Mouse (Mus musculus) hindbrain, embryonic 15.5 days (tissue): ENCODE data around the gene Wdr74. TPM values are rescaled to one million over a fixed set of nuclear protein-coding genes. Genes with fewer than 3 reads are reported as not detected.

Experiments used
- ATAC-seq: fragments of 200-750 bp; cut with Nextera tagmentation; 2 replicates; pipeline ENCODE4 v1.8.0; 2017; ENCODE audit warnings: low read depth, moderate number of reproducible peaks, moderate TSS enrichment; ENCODE audit not compliant: low FRiP score
- H3K27ac ChIP-seq: fragments of 300-500 bp; sonication (generic); replicated peaks from 2 replicates; pipeline ENCODE4 v1.5.1; 2015; ENCODE audit warnings: mild to moderate bottlenecking, inconsistent platforms
- H3K27me3 ChIP-seq: fragments of 300-500 bp; sonication (generic); 2 replicates; pipeline ENCODE4 v1.6.1; 2015; ENCODE audit warnings: control low read depth, inconsistent platforms
- H3K36me3 ChIP-seq: fragments of 300-500 bp; sonication (generic); 2 replicates; pipeline ENCODE4 v1.6.1; 2015; ENCODE audit warnings: control low read depth, inconsistent platforms
- H3K4me1 ChIP-seq: fragments of 300-500 bp; sonication (generic); replicated peaks from 2 replicates; pipeline ENCODE4 v1.6.1; 2015; ENCODE audit warnings: control low read depth, inconsistent platforms
- H3K4me2 ChIP-seq: fragments of 300-500 bp; sonication (generic); 2 replicates; pipeline ENCODE4 v1.6.1; 2015; ENCODE audit warnings: moderate library complexity, mild to moderate bottlenecking, inconsistent platforms
- H3K4me3 ChIP-seq: fragments of 300-500 bp; sonication (generic); 2 replicates; pipeline ENCODE4 v1.5.1; 2015; ENCODE audit warnings: mild to moderate bottlenecking, inconsistent platforms
- H3K9ac ChIP-seq: fragments of 300-500 bp; sonication (generic); 2 replicates; pipeline ENCODE4 v1.6.1; 2015; ENCODE audit warnings: inconsistent platforms
- H3K9me3 ChIP-seq: fragments of 300-500 bp; sonication (generic); 2 replicates; pipeline ENCODE4 v1.6.1; 2016; ENCODE audit warnings: control low read depth, inconsistent platforms
- WGBS: fragments of 180-500 bp; shearing (Covaris S2); methylation state at CpG from one replicate; pipeline ENCODE4 v1.1.7; 2015; 5-methylcytosine and 5-hydroxymethylcytosine counted together
- microRNA-seq: library from miRNA; unstranded; fragments of <30 nt; microRNA quantifications from one replicate; pipeline ENCODE4, GENCODE M21; 2016
- polyA plus RNA-seq: library from polyadenylated mRNA; unstranded; fragments of >200 nt; fragmentation: Nextera tagmentation; extraction: Ambion mirVana; gene quantifications from 2 replicates; pipeline ENCODE4 v1.2.1, GENCODE M21; 2015

The Wdr74 gene
- polyA plus RNA-seq, 1 experiment from 2014 or later = 96.1 TPM

GRCm38 (mm10) chr19:8790171-8790570 is 54.5 kb downstream of the Wdr74 start:
- Histone ChIP-seq H3K36me3 (peaks cover 34% of the 10 kb centered on the region), H3K9me3 (no peaks in the 10 kb centered on the region), H3K27ac (no peak overlapping the region), H3K27me3 (no peaks in the 10 kb centered on the region), H3K4me1 (peaks cover 9% of the 10 kb centered on the region), H3K4me3 (no peak overlapping the region), H3K4me2 (no peak overlapping the region), H3K9ac (no peak overlapping the region)
- no peak for ATAC-seq
- WGBS = 85% methylated on average over 7 of the region's 7 CpGs

Small RNAs within 50 kb of the gene (microRNA-seq; reads per million reads assigned to microRNA genes)
- gene Mir6992 = not detected

Other genes starting within 250 kb of the Wdr74 start
- 12.0 and 12.7 TPM in 2 replicates for gene Slc22a8, start 144.6 kb upstream of the Wdr74 start, polyA plus RNA-seq
- gene Slc22a6, start 117.8 kb upstream of the Wdr74 start, polyA plus RNA-seq = 9.6 and 11.9 TPM in 2 replicates
- 0.54 and 0.67 TPM in 2 replicates for gene Chrm1, start 72.0 kb upstream of the Wdr74 start, polyA plus RNA-seq
- gene Slc3a2, start 12.5 kb upstream of the Wdr74 start, polyA plus RNA-seq = 170 and 175 TPM in 2 replicates
- gene 1700092M07Rik, start 4.9 kb downstream of the Wdr74 start, polyA plus RNA-seq = 1.3 and 1.7 TPM in 2 replicates
- gene Stx5a, start 5.6 kb downstream of the Wdr74 start, polyA plus RNA-seq = 113 and 122 TPM in 2 replicates
- 142 and 145 TPM in 2 replicates for gene Nxf1, start 21.2 kb downstream of the Wdr74 start, polyA plus RNA-seq
- 213 and 214 TPM in 2 replicates for gene Tmem223, start 35.2 kb downstream of the Wdr74 start, polyA plus RNA-seq
- 31.6 and 33.1 TPM in 2 replicates for gene Tmem179b, start 38.6 kb downstream of the Wdr74 start, polyA plus RNA-seq
- 30.5 and 32.8 TPM in 2 replicates for gene Taf6l, start 50.6 kb downstream of the Wdr74 start, polyA plus RNA-seq
- gene Polr2g, start 62.8 kb downstream of the Wdr74 start, polyA plus RNA-seq = 133 and 144 TPM in 2 replicates
- 7.8 and 8.6 TPM in 2 replicates for gene Zbtb3, start 66.7 kb downstream of the Wdr74 start, polyA plus RNA-seq
- 56.8 and 58.6 TPM in 2 replicates for gene Ttc9c, start 83.5 kb downstream of the Wdr74 start, polyA plus RNA-seq
- 5.4 and 6.5 TPM in 2 replicates for gene Hnrnpul2, start 84.2 kb downstream of the Wdr74 start, polyA plus RNA-seq
- gene AC129217.1, start 93.9 kb downstream of the Wdr74 start, polyA plus RNA-seq = not detected in 2 replicates
- gene Bscl2, start 101.6 kb downstream of the Wdr74 start, polyA plus RNA-seq = 101 and 104 TPM in 2 replicates
- gene Gng3, start 103.4 kb downstream of the Wdr74 start, polyA plus RNA-seq = 450 and 460 TPM in 2 replicates
- 0.61 and 0.92 TPM in 2 replicates for gene Lrrn4cl, start 114.9 kb downstream of the Wdr74 start, polyA plus RNA-seq
- 141 and 145 TPM in 2 replicates for gene Ubxn1, start 135.7 kb downstream of the Wdr74 start, polyA plus RNA-seq
- gene Uqcc3, start 145.1 kb downstream of the Wdr74 start, polyA plus RNA-seq = 60.2 and 61.5 TPM in 2 replicates
- 43.0 and 45.2 TPM in 2 replicates for gene Lbhd1, start 147.9 kb downstream of the Wdr74 start, polyA plus RNA-seq
- gene Gm49403, start 148.1 kb downstream of the Wdr74 start, polyA plus RNA-seq = not detected in 2 replicates
- 45.3 and 51.6 TPM in 2 replicates for gene 1810009A15Rik, start 153.0 kb downstream of the Wdr74 start, polyA plus RNA-seq
- gene Gm49416, start 153.1 kb downstream of the Wdr74 start, polyA plus RNA-seq = not detected in 2 replicates
- gene Ints5, start 157.2 kb downstream of the Wdr74 start, polyA plus RNA-seq = 33.0 and 35.3 TPM in 2 replicates
- gene Ganab, start 162.2 kb downstream of the Wdr74 start, polyA plus RNA-seq = 83.0 and 84.9 TPM in 2 replicates
- gene B3gat3, start 184.5 kb downstream of the Wdr74 start, polyA plus RNA-seq = 94.3 and 98.1 TPM in 2 replicates
- 2.7 and 3.1 TPM in 2 replicates for gene Rom1, start 193.5 kb downstream of the Wdr74 start, polyA plus RNA-seq
- 9.9 and 12.8 TPM in 2 replicates for gene Eml3, start 193.7 kb downstream of the Wdr74 start, polyA plus RNA-seq
- 103 and 109 TPM in 2 replicates for gene Mta2, start 206.0 kb downstream of the Wdr74 start, polyA plus RNA-seq
- 24.9 and 25.4 TPM in 2 replicates for gene Tut1, start 218.0 kb downstream of the Wdr74 start, polyA plus RNA-seq
- gene Eef1g, start 231.2 kb downstream of the Wdr74 start, polyA plus RNA-seq = 289 TPM in 2 replicates